In genomic region chr15:51675291-51675690, GRCm38 (mm10) we compare ENCODE assay signal across 32 mouse cellular contexts.
"Had no signal": no experiment of that assay in that cellular context is flagged by ENCODE, and none has a peak within 500 bp of the region (broad histone marks: within the 10 kb centered on the region; RNA-seq: fewer than 3 reads in every experiment).

No protein-coding gene starts in this region.

- H3K36me3 ChIP-seq: limb, embryonic 10.5 days; limb, embryonic 12.5 days; limb, embryonic 13.5 days; limb, embryonic 15.5 days; liver, embryonic 12.5 days; liver, embryonic 13.5 days; liver, embryonic 15.5 days; lung, embryonic 15.5 days; midbrain, embryonic 10.5 days; midbrain, embryonic 12.5 days; midbrain, embryonic 13.5 days; midbrain, embryonic 15.5 days; neural tube, embryonic 12.5 days had no signal

- H3K27me3 ChIP-seq: limb, embryonic 12.5 days; limb, embryonic 13.5 days; limb, embryonic 15.5 days; liver, embryonic 12.5 days; liver, embryonic 13.5 days; liver, embryonic 15.5 days; lung, embryonic 15.5 days; megakaryocyte, embryonic 14.5 days; midbrain, embryonic 12.5 days; midbrain, embryonic 13.5 days; midbrain, embryonic 15.5 days; neural tube, embryonic 12.5 days had no signal

- H3K9me3 ChIP-seq: limb, embryonic 10.5 days; limb, embryonic 12.5 days; limb, embryonic 13.5 days; limb, embryonic 15.5 days; liver, embryonic 12.5 days; liver, embryonic 13.5 days; liver, embryonic 15.5 days; lung, embryonic 15.5 days; megakaryocyte, embryonic 14.5 days; midbrain, embryonic 10.5 days; midbrain, embryonic 12.5 days; midbrain, embryonic 13.5 days; midbrain, embryonic 15.5 days; neural tube, embryonic 12.5 days had no signal

- H3K4me3 ChIP-seq: limb, embryonic 10.5 days; limb, embryonic 12.5 days; limb, embryonic 13.5 days; limb, embryonic 15.5 days; liver, embryonic 12.5 days; liver, embryonic 13.5 days; liver, embryonic 15.5 days; lung, embryonic 15.5 days; megakaryocyte, embryonic 14.5 days; midbrain, embryonic 10.5 days; midbrain, embryonic 12.5 days; midbrain, embryonic 13.5 days; midbrain, embryonic 15.5 days; myocyte; neural tube, embryonic 12.5 days had no signal

- H3K27ac ChIP-seq: limb, embryonic 10.5 days; limb, embryonic 12.5 days; limb, embryonic 13.5 days; limb, embryonic 15.5 days; liver, embryonic 12.5 days; liver, embryonic 13.5 days; liver, embryonic 14.5 days; liver, embryonic 15.5 days; lung, embryonic 15.5 days; macrophage; midbrain, embryonic 10.5 days; midbrain, embryonic 12.5 days; midbrain, embryonic 13.5 days; midbrain, embryonic 15.5 days; neural tube, embryonic 12.5 days had no signal

- H3K9ac ChIP-seq: limb, embryonic 12.5 days; limb, embryonic 13.5 days; limb, embryonic 15.5 days; liver, embryonic 12.5 days; liver, embryonic 13.5 days; liver, embryonic 14.5 days; liver, embryonic 15.5 days; liver, postnatal 0 days; lung, embryonic 14.5 days; lung, embryonic 15.5 days; midbrain, embryonic 12.5 days; midbrain, embryonic 13.5 days; midbrain, embryonic 15.5 days; neural tube, embryonic 12.5 days had no signal

- H3K4me2 ChIP-seq: limb, embryonic 12.5 days; limb, embryonic 13.5 days; limb, embryonic 15.5 days; liver, embryonic 11.5 days; liver, embryonic 12.5 days; liver, embryonic 13.5 days; liver, embryonic 15.5 days; lung, embryonic 14.5 days; lung, embryonic 15.5 days; midbrain, embryonic 11.5 days; midbrain, embryonic 12.5 days; midbrain, embryonic 13.5 days; midbrain, embryonic 15.5 days; neural tube, embryonic 12.5 days had no signal

- DNase-seq: left cerebral cortex, postnatal 4 days; liver; liver, embryonic 13.5 days; liver, postnatal 0 days; lung, adult 18-20 months; lung, adult 2 months; lung, embryonic 14.5 days; lung, postnatal 10 days; lung, postnatal 14 days; lung, postnatal 36 days; lung, postnatal 4 days; midbrain, embryonic 14.5 days had no signal

- H3K4me1 ChIP-seq: limb, embryonic 15.5 days; midbrain, embryonic 12.5 days; midbrain, embryonic 13.5 days; midbrain, embryonic 15.5 days; neural tube, embryonic 12.5 days had no signal

- ATAC-seq: liver, embryonic 12.5 days; liver, postnatal 0 days; lung, postnatal 0 days; midbrain, embryonic 13.5 days; midbrain, embryonic 15.5 days; midbrain, embryonic 16.5 days had no signal
